Mouse (Mus musculus): ENCODE results near the gene Mgat5.

Gene Mgat5

DNA sequence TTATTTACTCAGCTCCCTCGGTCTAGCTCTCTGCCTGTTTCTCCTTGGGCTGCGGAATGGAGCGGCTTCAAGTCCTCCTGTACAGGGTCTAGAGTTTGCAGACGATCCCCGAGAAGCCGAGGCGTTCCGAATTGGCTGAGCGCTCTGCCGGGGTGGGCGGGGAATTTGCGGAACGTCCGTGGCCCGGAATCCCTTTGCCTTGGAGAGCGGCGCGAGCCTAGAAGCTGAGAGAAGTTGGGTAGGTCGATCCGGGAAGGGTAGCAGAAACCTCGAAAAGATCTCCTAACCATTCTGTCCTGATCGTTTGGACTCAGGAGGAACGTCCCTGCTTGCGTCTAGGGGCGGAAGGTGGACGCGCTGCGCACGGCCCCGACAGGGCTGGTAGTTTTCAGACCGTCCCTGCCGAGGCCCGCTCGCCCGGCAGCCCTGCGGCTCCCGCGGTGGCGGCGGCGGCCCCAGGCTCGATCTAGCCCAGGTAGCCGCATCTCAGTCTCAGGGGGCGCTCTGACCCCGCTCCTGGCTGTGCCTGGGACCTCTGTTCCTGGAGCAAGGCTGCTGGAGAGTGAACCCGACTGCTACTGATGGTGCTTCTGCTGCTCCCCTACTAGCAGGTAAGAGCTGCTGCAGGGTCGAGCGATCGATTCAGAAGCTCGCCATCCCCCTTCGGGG is at the start of gene Mgat5:
Gene Mgat5 (plus strand): TSS at position 199 of the 669 bp plus-strand sequence.
- peak; percentile 91 to 97 for DNase-seq (ENCODE audit: inconsistent age in 2 of 2, low spot score in 1 of 2)

DNA sequence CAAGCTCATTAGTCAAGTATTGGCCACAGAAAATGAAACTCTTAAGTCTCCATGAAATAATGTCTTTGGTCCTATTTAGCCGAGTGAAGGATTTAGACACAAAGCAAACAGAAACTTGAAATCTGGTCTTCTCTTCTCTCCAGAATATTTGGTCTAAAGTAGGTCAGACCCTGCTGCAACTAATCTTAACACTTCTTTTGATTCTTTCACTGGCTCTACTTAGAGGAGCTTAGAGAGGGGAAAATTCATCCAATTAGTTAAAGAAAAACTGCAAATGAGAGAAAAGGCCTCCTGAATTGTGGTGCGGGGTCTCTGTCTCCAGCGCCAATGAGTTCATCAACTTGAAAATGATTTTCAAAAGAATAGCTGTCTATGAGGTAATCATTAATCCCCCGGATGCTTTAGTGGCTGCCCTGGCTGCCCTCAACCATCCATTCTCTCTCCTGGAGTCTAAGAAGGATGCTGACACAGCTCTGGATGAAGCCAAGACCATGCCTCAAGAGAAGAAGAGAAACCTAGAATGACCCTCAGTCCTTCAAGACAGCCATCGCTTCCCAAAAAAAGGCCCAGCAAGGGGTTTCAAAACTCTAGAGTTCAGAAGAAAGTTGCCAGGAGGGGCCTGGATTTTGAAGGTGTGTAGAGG is 44.6 kb upstream of the Mgat5 start:
- DNase-seq (ENCODE audit: inconsistent age in 2 of 2, low spot score in 1 of 2) = no peak

DNA sequence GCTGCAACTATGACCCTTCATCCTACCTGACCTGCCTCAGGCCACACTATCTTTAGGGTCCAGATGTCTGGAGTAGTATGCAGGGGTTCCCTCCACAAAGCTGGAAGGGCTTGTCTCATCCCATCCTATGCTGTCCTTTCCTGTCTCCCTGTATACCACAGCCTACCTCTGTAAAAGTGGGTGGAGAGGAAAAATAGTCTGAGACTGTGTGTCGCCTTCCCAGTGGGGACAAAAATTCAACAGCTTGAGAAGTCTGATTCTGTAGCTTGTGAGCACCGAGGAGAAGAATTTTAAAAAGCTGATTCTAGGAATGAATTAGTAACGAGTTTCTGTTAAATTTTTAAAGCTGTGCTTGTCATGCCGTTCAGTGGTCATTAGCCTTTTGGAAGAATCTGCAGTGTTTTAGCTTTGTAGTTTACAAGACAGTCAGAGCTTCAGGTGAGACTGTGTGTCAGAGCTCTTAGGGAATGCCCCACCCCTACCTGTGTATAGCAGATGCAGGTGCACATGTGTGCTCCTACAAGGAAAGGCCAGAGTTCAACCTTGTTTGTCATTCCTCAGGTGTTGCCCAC is 40.1 kb upstream of the Mgat5 start:
- DNase-seq (ENCODE audit: inconsistent age in 2 of 2, low spot score in 1 of 2) = no peak

DNA sequence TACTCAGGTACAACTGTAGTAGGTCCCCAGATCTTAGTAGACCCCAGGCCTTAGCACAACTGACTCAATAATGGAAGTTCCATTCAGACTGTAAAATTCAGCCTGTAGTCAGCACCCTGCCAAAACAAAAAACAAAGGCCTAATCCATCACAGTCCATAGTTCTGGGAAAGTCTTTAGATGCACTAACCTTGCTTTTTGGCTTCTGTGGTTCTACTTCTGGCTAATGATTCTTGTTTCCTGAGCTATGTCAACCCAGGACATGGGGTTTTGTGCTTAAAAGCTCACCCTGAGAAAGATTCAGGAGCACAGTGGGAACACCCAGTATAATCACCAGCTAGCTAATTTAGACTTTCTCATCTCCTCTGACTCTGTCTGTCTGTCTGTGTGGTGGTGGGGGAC is 38.3 kb upstream of the Mgat5 start:
- DNase-seq (ENCODE audit: inconsistent age in 2 of 2, low spot score in 1 of 2) = no peak

DNA sequence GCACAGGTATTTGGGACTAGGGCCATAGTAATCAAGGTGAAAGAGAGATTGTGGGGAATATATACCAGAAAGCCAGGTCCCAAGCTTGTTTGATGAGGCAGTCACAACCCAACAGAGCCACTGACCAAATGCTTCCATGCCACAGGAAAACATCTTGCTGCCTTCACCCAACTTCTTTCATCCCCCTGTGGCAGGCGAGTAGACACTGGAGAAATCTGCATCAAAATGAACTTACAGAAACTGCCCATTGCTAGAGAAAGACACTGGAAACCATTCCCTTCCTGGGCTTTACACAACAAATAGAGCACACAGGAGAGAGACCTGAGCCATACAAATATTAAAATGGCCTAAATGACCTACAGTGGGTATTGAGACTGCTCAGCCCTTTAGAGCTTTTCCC is 37.2 kb upstream of the Mgat5 start:
- no peak for DNase-seq (ENCODE audit: inconsistent age in 2 of 2, low spot score in 1 of 2)

DNA sequence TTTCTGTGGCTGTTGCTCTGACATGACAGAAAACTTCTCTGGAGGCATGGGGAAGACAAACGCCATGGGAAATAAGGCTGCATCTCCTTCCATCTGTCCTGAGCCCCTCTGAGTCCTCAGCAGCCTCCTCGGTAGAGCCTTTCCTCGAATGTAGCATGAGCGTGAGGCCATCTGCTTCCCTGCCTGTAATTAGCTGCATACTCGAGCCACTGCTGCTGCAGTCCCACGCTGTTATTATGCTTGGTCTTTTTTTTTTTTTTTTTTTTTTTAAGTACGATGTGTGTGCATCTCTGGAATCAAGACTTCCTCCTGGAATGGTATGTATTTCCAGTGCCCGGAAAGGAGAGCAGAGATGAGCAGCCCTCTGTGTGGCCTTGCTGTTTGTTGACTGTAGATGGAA is 36.6 kb upstream of the Mgat5 start:
- DNase-seq (ENCODE audit: inconsistent age in 2 of 2, low spot score in 1 of 2) = no peak

DNA sequence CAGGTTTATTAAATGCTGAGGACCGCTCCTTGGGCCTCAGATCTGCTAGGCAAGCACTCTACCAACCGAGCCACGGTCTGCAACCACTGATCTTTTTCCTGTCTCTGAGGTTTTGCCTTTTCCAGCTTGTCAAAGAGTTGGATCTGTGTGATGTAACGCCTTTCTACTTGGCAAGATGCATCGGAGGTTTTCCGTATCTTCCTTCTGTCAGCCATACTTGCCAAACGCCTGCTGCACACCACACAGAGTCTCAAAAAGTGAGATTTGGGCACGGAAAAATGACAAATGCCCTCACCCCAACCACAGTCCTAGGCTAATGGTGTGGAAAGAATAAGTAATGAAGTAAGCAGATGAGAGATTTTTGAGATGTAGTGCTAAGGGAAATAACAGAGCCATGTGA is 35.3 kb upstream of the Mgat5 start:
- no peak for DNase-seq (ENCODE audit: inconsistent age in 2 of 2, low spot score in 1 of 2)

DNA sequence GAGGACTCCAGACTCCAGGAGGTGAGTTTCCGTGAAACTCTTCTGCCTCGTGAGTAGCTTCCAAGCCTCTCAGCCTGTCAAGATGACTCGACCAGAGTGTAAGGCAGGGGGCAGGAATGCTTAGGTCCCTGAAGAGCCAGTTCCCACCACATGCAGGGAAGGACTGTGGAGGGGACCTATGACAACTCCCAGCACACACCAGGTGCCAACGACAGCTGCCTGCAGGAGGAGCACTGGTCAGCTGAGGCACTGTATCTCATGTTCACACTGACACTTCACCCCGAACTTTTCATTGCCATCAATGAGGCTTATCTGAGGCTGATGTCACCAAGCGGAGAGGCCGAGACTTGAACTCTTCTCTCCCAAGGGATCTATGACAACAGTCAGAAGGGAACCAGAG is 33.5 kb upstream of the Mgat5 start:
- DNase-seq (ENCODE audit: inconsistent age in 2 of 2, low spot score in 1 of 2) = no peak

DNA sequence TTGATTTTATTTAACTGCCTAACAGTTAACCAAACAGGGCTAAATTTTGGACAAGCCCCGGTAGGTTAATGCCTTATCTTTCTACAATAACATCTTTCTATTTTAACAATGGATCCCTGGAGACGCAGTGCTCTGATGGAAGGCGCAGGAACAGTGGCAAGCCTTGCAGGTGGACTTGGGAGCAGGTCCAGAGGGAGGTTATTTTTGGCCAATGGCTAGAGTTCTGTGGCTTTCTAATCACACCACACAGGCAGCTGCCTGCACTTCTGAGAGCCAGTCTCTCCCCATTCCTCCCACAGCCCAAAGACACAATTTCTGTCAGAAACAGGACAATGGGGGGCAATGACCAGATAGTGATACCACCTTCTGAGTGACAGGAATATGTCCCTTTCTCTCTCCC is 31.4 kb upstream of the Mgat5 start:
- no peak for DNase-seq (ENCODE audit: inconsistent age in 2 of 2, low spot score in 1 of 2)

DNA sequence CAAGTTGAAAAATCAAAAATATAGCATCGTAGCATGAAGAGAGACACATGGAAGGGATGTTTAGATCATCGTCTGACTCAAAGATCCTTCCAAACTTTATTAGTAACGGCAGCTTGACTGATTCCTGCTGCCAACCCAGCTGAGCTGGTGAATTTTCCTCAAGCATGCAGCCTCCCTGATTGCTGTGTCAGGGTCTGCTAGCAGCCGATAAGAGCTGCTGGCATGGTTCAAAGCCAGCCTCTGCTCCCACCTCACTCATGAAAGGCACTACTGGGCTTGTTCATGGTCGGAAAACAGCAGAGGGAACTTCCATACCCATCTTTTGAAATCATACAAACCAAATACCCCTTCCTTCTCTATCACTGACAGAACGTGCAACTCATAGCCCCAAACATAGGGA is 12.4 kb upstream of the Mgat5 start:
- no peak for DNase-seq (ENCODE audit: inconsistent age in 2 of 2, low spot score in 1 of 2)

DNA sequence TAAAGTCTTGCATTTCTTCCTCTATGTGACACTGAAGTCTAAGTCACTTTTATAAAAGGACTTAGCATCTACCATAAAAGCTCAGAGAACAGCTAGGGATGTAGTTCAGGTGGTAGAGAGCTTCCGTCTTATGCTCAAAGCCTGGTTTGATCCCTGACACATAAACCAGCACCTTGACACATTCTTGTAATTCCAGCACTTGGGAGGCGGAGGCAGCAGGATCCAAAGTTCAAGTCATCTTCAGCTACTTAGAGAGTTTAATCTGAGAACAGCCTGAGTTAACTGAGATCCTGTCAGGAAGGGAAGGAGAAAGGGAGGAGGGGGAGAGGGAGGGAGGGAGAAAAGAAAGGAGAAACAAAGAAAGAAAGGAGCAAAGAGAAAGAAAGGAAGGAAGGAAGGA is 5.6 kb upstream of the Mgat5 start:
- no peak for DNase-seq (ENCODE audit: inconsistent age in 2 of 2, low spot score in 1 of 2)

DNA sequence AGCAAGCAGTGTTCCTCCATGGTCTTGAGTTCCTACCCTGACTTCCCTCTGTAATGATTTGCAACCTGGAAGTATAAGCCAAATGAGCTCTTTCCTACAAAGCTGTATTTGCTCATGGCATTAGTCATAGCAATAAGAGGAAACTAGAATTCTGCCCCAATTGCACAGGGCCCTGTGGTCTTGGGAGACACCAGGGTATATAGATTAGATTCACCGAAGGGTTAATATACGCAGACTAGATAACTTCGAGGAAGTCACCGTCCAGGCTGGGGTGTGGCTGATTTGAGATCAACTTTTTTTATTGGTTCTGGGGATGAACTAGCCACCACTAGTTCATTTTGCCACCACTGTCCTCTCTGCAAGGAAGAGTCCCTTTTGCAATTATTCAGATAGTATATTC is 2.5 kb upstream of the Mgat5 start:
- no peak for DNase-seq (ENCODE audit: inconsistent age in 2 of 2, low spot score in 1 of 2)

DNA sequence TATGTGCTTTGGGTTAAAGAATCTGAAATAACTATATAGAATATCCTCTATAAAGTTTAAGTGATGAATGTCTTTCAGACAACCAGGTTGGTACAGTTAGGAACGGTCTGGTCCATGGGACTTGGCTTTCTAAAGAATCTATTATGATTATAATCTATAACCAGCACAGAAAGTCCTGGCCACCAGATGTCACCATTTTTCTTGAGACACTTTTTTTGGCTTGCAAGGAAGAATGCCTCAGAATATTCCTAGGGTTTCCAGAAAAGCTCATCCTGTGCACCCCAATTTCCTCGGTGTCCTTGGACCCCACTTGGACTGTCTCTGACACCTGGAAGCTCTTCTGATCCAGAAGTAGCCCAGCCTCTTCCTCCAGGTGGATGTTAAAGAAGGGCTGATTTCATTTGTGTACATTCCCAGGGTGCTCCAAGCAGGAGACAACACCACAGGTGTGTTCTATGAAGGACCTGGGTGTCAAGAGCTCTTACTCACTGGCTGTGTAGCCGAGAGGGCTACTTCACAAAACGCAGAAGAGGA is 1.5 kb upstream of the Mgat5 start:
- peak; percentile 29 to 79 for DNase-seq (ENCODE audit: inconsistent age in 2 of 2, low spot score in 1 of 2)

DNA sequence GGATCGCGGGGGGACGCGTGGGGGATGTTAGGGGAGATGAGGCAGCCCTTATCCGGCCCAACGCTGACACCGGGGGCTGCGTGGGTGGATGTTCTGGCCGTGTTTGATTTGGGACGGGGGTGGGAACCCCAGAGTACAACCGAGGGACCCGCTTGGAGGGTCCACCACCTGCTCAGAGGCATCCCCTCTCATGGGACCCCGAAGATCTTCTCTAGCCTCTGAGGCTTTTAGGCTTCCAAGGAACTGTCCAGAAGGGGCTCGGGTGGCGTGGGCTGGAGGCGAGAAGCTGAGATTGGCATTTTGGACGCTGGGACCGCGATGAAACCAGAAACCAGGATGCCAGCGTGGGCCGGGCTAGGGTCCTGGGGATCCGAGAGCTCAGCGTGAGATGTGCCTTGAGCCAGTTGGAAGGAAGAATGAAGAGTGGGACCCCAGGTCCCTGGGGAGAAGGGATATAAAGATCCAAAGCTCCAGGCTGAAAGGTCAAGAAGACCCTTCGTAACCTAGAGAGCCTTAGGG is 745 bp downstream of the Mgat5 start:
- DNase-seq (ENCODE audit: inconsistent age in 2 of 2, low spot score in 1 of 2) = peak in 1 of 2 experiments; percentile 16

DNA sequence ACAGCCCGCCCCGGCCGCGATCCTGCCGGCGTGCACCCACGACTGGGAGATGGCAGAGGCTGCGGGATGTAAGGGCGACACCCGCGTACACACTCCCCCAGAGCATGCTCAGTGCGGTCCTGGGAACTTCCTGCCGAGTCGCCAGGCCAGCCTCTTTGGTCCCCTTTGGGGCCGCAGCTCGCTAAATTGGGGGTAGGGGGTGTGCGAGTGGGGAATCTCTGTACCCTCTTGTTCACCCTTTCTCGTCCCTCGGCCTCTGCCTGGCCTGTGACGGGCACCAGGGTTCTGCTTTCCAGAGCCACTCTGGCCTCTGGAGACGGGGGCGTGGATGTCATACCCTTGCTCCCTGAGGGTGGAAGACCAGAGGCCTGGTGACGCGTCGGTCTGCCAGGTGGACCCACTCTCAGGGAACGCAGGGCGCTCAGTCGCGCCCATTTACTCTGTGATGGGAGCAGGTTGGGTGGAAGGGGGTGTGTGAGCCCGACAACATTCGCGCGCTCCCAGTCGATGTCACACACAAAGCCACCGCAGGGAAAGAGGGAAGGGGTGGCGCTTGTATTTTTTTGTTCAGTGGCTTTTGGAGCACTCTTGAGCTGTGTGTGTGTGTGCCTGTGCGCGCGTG is 1.3 kb downstream of the Mgat5 start:
- peak; percentile 57 to 85 for DNase-seq (ENCODE audit: inconsistent age in 2 of 2, low spot score in 1 of 2)

DNA sequence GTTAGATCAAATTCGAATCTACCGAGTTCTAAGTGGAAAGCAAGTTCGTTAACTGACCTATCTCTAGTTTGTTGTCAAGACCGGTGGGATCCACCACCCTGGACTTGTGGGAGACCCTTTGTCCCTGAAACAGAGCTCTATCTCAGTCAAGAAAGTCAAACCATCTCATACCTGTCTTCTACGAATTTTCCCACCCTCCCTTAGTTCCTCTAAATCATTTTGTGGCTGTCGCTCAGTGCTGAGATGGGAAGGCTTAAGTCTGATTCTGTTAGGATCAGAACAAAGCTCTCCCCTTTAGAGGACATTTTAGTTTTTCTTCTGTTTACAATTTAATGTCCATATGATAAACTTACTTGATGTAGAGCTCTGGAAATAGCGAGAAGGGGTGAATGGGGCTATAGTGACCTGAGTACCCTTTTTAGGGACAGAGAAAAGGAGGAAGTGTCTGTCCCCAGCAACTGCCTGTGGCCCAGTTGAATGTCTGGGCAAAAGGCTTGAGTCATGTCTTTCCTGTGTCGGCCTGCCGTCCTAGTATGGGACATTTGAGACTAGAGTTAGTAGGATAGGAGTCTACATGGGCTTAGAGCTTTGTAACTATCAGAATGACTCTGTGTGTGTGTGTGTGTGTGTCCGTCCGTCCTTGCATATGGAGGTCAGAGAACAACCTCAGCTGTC is 2.2 kb downstream of the Mgat5 start:
- DNase-seq (ENCODE audit: inconsistent age in 2 of 2, low spot score in 1 of 2) = no peak

DNA sequence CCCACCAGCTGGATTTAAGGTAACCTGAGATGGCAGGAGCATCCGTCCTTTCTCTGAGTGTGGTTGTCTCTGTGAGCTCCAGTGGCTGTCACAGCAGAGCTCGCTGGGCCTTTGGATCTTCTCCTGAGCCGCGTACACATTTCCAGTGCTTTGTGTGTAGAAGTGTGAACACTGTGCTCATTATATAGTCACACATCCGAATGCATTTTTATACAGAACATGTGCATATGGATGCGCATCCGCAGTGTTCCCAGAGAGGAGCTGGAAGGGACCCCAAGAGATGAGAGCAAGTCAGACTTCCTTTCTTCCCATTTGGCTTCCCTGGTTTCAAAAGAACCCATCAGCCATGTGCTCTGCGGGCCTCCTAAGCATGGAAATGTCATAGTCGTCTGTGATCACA is 3.4 kb downstream of the Mgat5 start:
- no peak for DNase-seq (ENCODE audit: inconsistent age in 2 of 2, low spot score in 1 of 2)

DNA sequence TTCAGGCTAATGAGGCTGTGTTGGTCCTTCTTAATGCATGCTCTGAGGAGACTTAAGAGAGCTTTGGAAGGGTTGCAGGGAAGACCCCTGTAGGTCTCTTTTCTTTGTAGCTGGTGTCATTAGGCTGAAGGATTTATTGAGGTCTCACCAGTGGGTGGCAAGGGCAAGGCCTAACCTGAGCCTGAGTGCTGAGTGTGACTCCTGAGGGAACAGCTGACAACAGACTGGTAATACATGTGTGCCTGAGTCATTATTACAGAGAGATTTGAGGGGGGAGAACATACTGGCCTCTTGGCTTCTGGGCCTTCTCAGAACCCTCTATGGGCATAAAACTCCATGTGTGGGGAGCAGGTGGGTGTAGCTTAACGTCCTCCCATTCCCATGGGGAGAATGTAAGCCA is 8.0 kb downstream of the Mgat5 start:
- no peak for DNase-seq (ENCODE audit: inconsistent age in 2 of 2, low spot score in 1 of 2)

DNA sequence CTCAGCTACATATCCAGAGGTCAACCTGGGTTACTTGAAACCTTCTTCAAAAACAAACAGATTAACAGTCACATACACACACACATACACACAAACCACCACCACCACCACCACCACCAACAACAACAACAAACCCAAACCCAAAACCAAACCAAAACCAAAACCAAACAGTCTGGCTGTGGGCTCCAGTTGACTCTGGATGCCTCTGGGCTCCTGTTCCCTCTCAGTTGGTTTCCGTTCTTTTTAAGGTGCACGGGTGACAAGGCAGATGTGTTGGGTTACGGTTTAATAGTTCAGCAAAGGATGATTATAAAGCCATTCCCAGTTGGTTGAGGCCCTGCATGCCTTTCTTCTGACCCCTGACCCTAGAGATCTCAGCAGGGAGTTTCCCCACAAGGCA is 8.6 kb downstream of the Mgat5 start:
- no peak for DNase-seq (ENCODE audit: inconsistent age in 2 of 2, low spot score in 1 of 2)

DNA sequence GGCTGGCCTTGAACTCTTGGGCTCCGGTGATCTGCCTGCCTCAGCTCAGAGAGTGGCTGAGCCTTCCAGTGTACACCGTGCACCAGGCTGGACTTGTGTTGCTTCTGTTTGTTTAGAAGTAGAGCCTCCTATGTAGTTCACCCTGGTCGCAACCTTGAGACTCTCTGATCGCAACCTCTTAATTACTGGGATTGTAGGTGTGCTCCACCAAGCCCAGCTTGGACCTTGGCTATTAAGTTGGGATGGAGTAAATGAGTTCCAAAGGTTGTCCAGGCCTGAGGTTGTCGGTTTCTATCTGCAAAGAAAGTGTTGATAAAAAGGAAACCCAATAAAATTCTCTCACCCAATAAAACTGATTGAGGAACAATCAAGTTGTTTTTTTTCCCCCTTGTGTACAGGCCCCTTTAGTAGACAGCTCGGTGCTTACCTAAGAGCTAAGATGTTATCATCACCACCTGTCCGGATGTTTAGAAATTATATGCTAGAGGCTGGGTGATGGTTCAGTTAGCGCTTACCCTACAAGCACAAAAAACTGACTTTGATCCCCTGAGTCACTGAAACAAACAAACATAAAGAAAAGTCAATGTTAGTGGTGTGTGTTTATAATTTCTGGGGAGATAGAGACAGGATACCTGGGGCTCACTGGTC is 9.9 kb downstream of the Mgat5 start:
- DNase-seq (ENCODE audit: inconsistent age in 2 of 2, low spot score in 1 of 2) = no peak

DNA sequence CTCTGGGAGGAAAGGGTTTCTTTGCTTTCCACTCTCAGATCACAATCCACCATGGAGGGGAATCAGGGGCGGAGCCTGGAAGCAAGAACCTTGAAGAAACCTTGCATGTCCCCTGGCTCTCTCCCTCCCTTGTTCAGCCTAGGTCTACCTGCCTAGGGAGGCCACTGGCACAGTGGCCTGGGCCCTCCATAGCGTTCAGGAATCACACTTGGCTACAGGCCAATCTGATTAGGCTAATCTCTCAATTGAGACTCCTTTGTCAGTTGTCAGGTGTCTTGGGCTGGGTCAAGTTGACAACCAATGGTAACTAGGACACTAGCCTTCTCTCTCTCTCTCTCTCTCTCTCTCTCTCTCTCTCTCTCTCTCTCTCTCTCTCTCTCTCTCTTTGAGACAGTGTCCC is 12.2 kb downstream of the Mgat5 start:
- DNase-seq (ENCODE audit: inconsistent age in 2 of 2, low spot score in 1 of 2) = no peak
